ENCODE assay signal across 8 mouse cellular contexts in genomic region chr11:69983377-69983776, GRCm38 (mm10). TPM values are rescaled to one million over a fixed set of nuclear protein-coding genes. Genes with fewer than 3 reads are reported as not detected.
DNase-seq lines count a peak whose midpoint lies in the region; ATAC-seq lines count a peak whose summit lies in the region.

No protein-coding gene starts in this region.

- H3K4me3 ChIP-seq in hindbrain, embryonic 10.5 days, result peak overlapping the region; percentile 99; the same call in 1 of the 2 replicates
- no peak overlapping the region for H3K4me3 ChIP-seq in hindbrain, embryonic 11.5 days (ENCODE audit: low read depth, low read length)
- H3K4me3 ChIP-seq in embryonic facial prominence, embryonic 14.5 days (ENCODE audit: low read depth, low read length), result peak overlapping the region; percentile 99
- peak overlapping the region; percentile 99 for H3K4me3 ChIP-seq in hindbrain, embryonic 13.5 days
- H3K4me3 ChIP-seq in midbrain, embryonic 14.5 days (replicated peaks; ENCODE audit: low read depth, low read length), result no peak overlapping the region

- WGBS in hindbrain, embryonic 10.5 days, result 93% methylated on average over 4 of the region's 4 CpGs
- WGBS in hindbrain, embryonic 11.5 days, result 88% methylated on average over 4 of the region's 4 CpGs
- 91% methylated on average over 3 of the region's 4 CpGs for WGBS in embryonic facial prominence, embryonic 14.5 days
- 85% methylated on average over 4 of the region's 4 CpGs for WGBS in hindbrain, embryonic 13.5 days
- WGBS in midbrain, embryonic 14.5 days, result 90% methylated on average over 4 of the region's 4 CpGs

- DNase-seq in hindbrain, embryonic 10.5 days (ENCODE audit: low spot score), result no peak
- no peak for DNase-seq in hindbrain, embryonic 11.5 days (ENCODE audit: low spot score)
- DNase-seq in embryonic facial prominence, embryonic 14.5 days (ENCODE audit: low spot score), result no peak
- no peak for DNase-seq in midbrain, embryonic 14.5 days
- DNase-seq in thymus, adult 18-20 months, result no peak
- no peak for DNase-seq in layer of hippocampus, postnatal 14 days (ENCODE audit: low spot score in 2 of 2)
- no peak for DNase-seq in right cerebral cortex, postnatal 4 days

- peaks cover 34% of the 10 kb centered on the region for H3K4me1 ChIP-seq in hindbrain, embryonic 10.5 days (replicated peaks)
- H3K4me1 ChIP-seq in hindbrain, embryonic 11.5 days (replicated peaks; ENCODE audit: control insufficient read depth, insufficient read depth, low read length), result peaks cover 11% of the 10 kb centered on the region
- H3K4me1 ChIP-seq in embryonic facial prominence, embryonic 14.5 days (ENCODE audit: control insufficient read depth, insufficient read depth, low read length), result peaks cover 17% of the 10 kb centered on the region
- peaks cover 33% of the 10 kb centered on the region for H3K4me1 ChIP-seq in hindbrain, embryonic 13.5 days (replicated peaks)
- H3K4me1 ChIP-seq in midbrain, embryonic 14.5 days (ENCODE audit: control insufficient read depth, insufficient read depth, low read length), result peaks cover 33% of the 10 kb centered on the region

- no peaks in the 10 kb centered on the region for H3K27me3 ChIP-seq in hindbrain, embryonic 10.5 days (ENCODE audit: insufficient read depth, poor library complexity, severe bottlenecking)
- H3K27me3 ChIP-seq in hindbrain, embryonic 11.5 days (ENCODE audit: control insufficient read depth, insufficient read depth, low read length), result no peaks in the 10 kb centered on the region
- H3K27me3 ChIP-seq in embryonic facial prominence, embryonic 14.5 days (replicated peaks; ENCODE audit: control insufficient read depth, insufficient read depth, low read length), result no peaks in the 10 kb centered on the region
- no peaks in the 10 kb centered on the region for H3K27me3 ChIP-seq in hindbrain, embryonic 13.5 days
- H3K27me3 ChIP-seq in midbrain, embryonic 14.5 days (ENCODE audit: control insufficient read depth, insufficient read depth, low read length), result no peaks in the 10 kb centered on the region

- no peak overlapping the region for H3K4me2 ChIP-seq in hindbrain, embryonic 11.5 days (replicated peaks; ENCODE audit: low read depth, low read length)
- H3K4me2 ChIP-seq in embryonic facial prominence, embryonic 14.5 days (ENCODE audit: low read depth, low read length), result peak overlapping the region; percentile 96
- H3K4me2 ChIP-seq in hindbrain, embryonic 13.5 days, result peak overlapping the region; percentile 94
- peak overlapping the region; percentile 80 for H3K4me2 ChIP-seq in midbrain, embryonic 14.5 days (ENCODE audit: low read length)

- H3K27ac ChIP-seq in hindbrain, embryonic 10.5 days, result no peak overlapping the region
- no peak overlapping the region for H3K27ac ChIP-seq in hindbrain, embryonic 11.5 days (ENCODE audit: low read depth, low read length)
- no peak overlapping the region for H3K27ac ChIP-seq in embryonic facial prominence, embryonic 14.5 days (replicated peaks; ENCODE audit: low read depth, low read length)
- H3K27ac ChIP-seq in hindbrain, embryonic 13.5 days, result no peak overlapping the region
- no peak overlapping the region for H3K27ac ChIP-seq in midbrain, embryonic 14.5 days (replicated peaks; ENCODE audit: low read depth, low read length)

- H3K9me3 ChIP-seq in hindbrain, embryonic 10.5 days, result no peaks in the 10 kb centered on the region
- no peaks in the 10 kb centered on the region for H3K9me3 ChIP-seq in hindbrain, embryonic 11.5 days (ENCODE audit: control insufficient read depth, low read length)
- H3K9me3 ChIP-seq in embryonic facial prominence, embryonic 14.5 days (ENCODE audit: control insufficient read depth, low read length), result no peaks in the 10 kb centered on the region
- no peaks in the 10 kb centered on the region for H3K9me3 ChIP-seq in hindbrain, embryonic 13.5 days
- no peaks in the 10 kb centered on the region for H3K9me3 ChIP-seq in midbrain, embryonic 14.5 days (ENCODE audit: control insufficient read depth, low read length)

- ATAC-seq in hindbrain, embryonic 11.5 days (ENCODE audit: low FRiP score), result no peak
- ATAC-seq in embryonic facial prominence, embryonic 14.5 days (ENCODE audit: low read depth), result no peak
- no peak for ATAC-seq in hindbrain, embryonic 13.5 days (ENCODE audit: low FRiP score)
- ATAC-seq in midbrain, embryonic 14.5 days (ENCODE audit: low FRiP score, low TSS enrichment), result no peak

- H3K36me3 ChIP-seq in hindbrain, embryonic 10.5 days, result peaks cover 60% of the 10 kb centered on the region
- 0 out of 2 replicates have a peak, but pooled peaks cover 3% of the 10 kb centered on the region for H3K36me3 ChIP-seq in hindbrain, embryonic 11.5 days (ENCODE audit: control insufficient read depth, insufficient read depth, low read length)
- H3K36me3 ChIP-seq in embryonic facial prominence, embryonic 14.5 days (ENCODE audit: control insufficient read depth, insufficient read depth, low read length), result peaks cover 50% of the 10 kb centered on the region
- peaks cover 41% of the 10 kb centered on the region for H3K36me3 ChIP-seq in hindbrain, embryonic 13.5 days
- peaks cover 49% of the 10 kb centered on the region for H3K36me3 ChIP-seq in midbrain, embryonic 14.5 days (ENCODE audit: control insufficient read depth, insufficient read depth, low read length)

- no peak overlapping the region for H3K9ac ChIP-seq in hindbrain, embryonic 11.5 days (ENCODE audit: low read depth, low read length)
- peak overlapping the region; percentile 98 for H3K9ac ChIP-seq in embryonic facial prominence, embryonic 14.5 days (ENCODE audit: low read depth, low read length)
- peak overlapping the region; percentile 98 for H3K9ac ChIP-seq in hindbrain, embryonic 13.5 days
- no peak overlapping the region for H3K9ac ChIP-seq in midbrain, embryonic 14.5 days (replicated peaks; ENCODE audit: low read length)

RNA-seq across cellular contexts. Expression of gene Elp5, which starts 1.1 kb away (rescaled TPM):
- polyA plus RNA-seq in hindbrain, embryonic 10.5 days (2016; fragmentation: Nextera tagmentation; extraction: Ambion mirVana), result 156 and 167 TPM in 2 replicates
- 154 and 163 TPM in 2 replicates for polyA plus RNA-seq in hindbrain, embryonic 11.5 days (2014; fragmentation: Nextera tagmentation; extraction: Ambion mirVana)
- polyA plus RNA-seq in embryonic facial prominence, embryonic 14.5 days (2014; fragmentation: Nextera tagmentation; extraction: Ambion mirVana), result 109 and 116 TPM in 2 replicates
- polyA plus RNA-seq in hindbrain, embryonic 13.5 days (2015; fragmentation: Nextera tagmentation; extraction: Ambion mirVana), result 149 and 154 TPM in 2 replicates
- polyA plus RNA-seq in midbrain, embryonic 14.5 days (2014; fragmentation: Nextera tagmentation; extraction: Ambion mirVana), result 162 and 193 TPM in 2 replicates
- total RNA-seq in layer of hippocampus, postnatal 14 days (2021), result 10 to 100 TPM; 88.5 to 93.9 TPM

RNA-seq across cellular contexts. Expression of gene Ctdnep1, which starts 2.4 kb away (rescaled TPM):
- 22.6 and 25.7 TPM in 2 replicates for polyA plus RNA-seq in hindbrain, embryonic 10.5 days (2016; fragmentation: Nextera tagmentation; extraction: Ambion mirVana)
- 23.8 and 26.8 TPM in 2 replicates for polyA plus RNA-seq in hindbrain, embryonic 11.5 days (2014; fragmentation: Nextera tagmentation; extraction: Ambion mirVana)
- polyA plus RNA-seq in embryonic facial prominence, embryonic 14.5 days (2014; fragmentation: Nextera tagmentation; extraction: Ambion mirVana), result 37.4 and 39.2 TPM in 2 replicates
- polyA plus RNA-seq in hindbrain, embryonic 13.5 days (2015; fragmentation: Nextera tagmentation; extraction: Ambion mirVana), result 22.4 and 22.7 TPM in 2 replicates
- 24.4 and 39.0 TPM in 2 replicates for polyA plus RNA-seq in midbrain, embryonic 14.5 days (2014; fragmentation: Nextera tagmentation; extraction: Ambion mirVana)
- total RNA-seq in layer of hippocampus, postnatal 14 days (2021), result 100 to 1,000 TPM; 108 to 115 TPM

RNA-seq across cellular contexts. Expression of gene Gabarap, which starts 7.6 kb away (rescaled TPM):
- polyA plus RNA-seq in hindbrain, embryonic 10.5 days (2016; fragmentation: Nextera tagmentation; extraction: Ambion mirVana), result 421 and 580 TPM in 2 replicates
- polyA plus RNA-seq in hindbrain, embryonic 11.5 days (2014; fragmentation: Nextera tagmentation; extraction: Ambion mirVana), result 621 and 643 TPM in 2 replicates
- 577 and 590 TPM in 2 replicates for polyA plus RNA-seq in embryonic facial prominence, embryonic 14.5 days (2014; fragmentation: Nextera tagmentation; extraction: Ambion mirVana)
- 670 and 709 TPM in 2 replicates for polyA plus RNA-seq in hindbrain, embryonic 13.5 days (2015; fragmentation: Nextera tagmentation; extraction: Ambion mirVana)
- polyA plus RNA-seq in midbrain, embryonic 14.5 days (2014; fragmentation: Nextera tagmentation; extraction: Ambion mirVana), result 616 and 626 TPM in 2 replicates
- 100 to 1,000 TPM; 221 to 251 TPM for total RNA-seq in layer of hippocampus, postnatal 14 days (2021)

RNA-seq across cellular contexts. Expression of gene Phf23, which starts 12.2 kb away (rescaled TPM):
- 93.7 and 98.1 TPM in 2 replicates for polyA plus RNA-seq in hindbrain, embryonic 10.5 days (2016; fragmentation: Nextera tagmentation; extraction: Ambion mirVana)
- 56.7 and 57.5 TPM in 2 replicates for polyA plus RNA-seq in hindbrain, embryonic 11.5 days (2014; fragmentation: Nextera tagmentation; extraction: Ambion mirVana)
- 47.0 and 49.3 TPM in 2 replicates for polyA plus RNA-seq in embryonic facial prominence, embryonic 14.5 days (2014; fragmentation: Nextera tagmentation; extraction: Ambion mirVana)
- polyA plus RNA-seq in hindbrain, embryonic 13.5 days (2015; fragmentation: Nextera tagmentation; extraction: Ambion mirVana), result 72.9 and 74.8 TPM in 2 replicates
- polyA plus RNA-seq in midbrain, embryonic 14.5 days (2014; fragmentation: Nextera tagmentation; extraction: Ambion mirVana), result 41.3 and 48.9 TPM in 2 replicates
- total RNA-seq in layer of hippocampus, postnatal 14 days (2021), result 10 to 100 TPM; 38.0 to 40.0 TPM

RNA-seq across cellular contexts. Expression of gene Dvl2, which starts 17.0 kb away (rescaled TPM):
- 50.3 and 51.8 TPM in 2 replicates for polyA plus RNA-seq in hindbrain, embryonic 10.5 days (2016; fragmentation: Nextera tagmentation; extraction: Ambion mirVana)
- 24.6 and 27.2 TPM in 2 replicates for polyA plus RNA-seq in hindbrain, embryonic 11.5 days (2014; fragmentation: Nextera tagmentation; extraction: Ambion mirVana)
- 30.8 and 36.2 TPM in 2 replicates for polyA plus RNA-seq in embryonic facial prominence, embryonic 14.5 days (2014; fragmentation: Nextera tagmentation; extraction: Ambion mirVana)
- 26.8 and 28.6 TPM in 2 replicates for polyA plus RNA-seq in hindbrain, embryonic 13.5 days (2015; fragmentation: Nextera tagmentation; extraction: Ambion mirVana)
- 22.9 and 23.0 TPM in 2 replicates for polyA plus RNA-seq in midbrain, embryonic 14.5 days (2014; fragmentation: Nextera tagmentation; extraction: Ambion mirVana)
- 10 to 100 TPM; 29.3 to 29.7 TPM for total RNA-seq in layer of hippocampus, postnatal 14 days (2021)

Comparison
In these comparisons a context has a peak if more than half of its experiments do, and no peak if none do; other contexts are left out.
1. H3K4me3 ChIP-seq: peak in hindbrain, embryonic 10.5 days (single experiment), embryonic facial prominence, embryonic 14.5 days (single experiment) and hindbrain, embryonic 13.5 days (single experiment); none in hindbrain, embryonic 11.5 days (single experiment) and midbrain, embryonic 14.5 days (single experiment).
2. H3K9ac ChIP-seq: peak in embryonic facial prominence, embryonic 14.5 days (single experiment) and hindbrain, embryonic 13.5 days (single experiment); none in hindbrain, embryonic 11.5 days (single experiment) and midbrain, embryonic 14.5 days (single experiment).